Mouse (Mus musculus) midbrain, embryonic 11.5 days (tissue): ENCODE measurements at regions not wholly inside any gene's neighbourhood (a gene's known extent, or its start where the extent isn't known, plus 50 kb on each side); places are given as distances from the start of the nearest gene placed in this dataset.

Experiments
- ATAC-seq: fragments of 200-750 bp; cut with Nextera tagmentation; 2 replicates; pipeline ENCODE4 v1.8.0; 2017; ENCODE audit warnings: moderate TSS enrichment, moderate library complexity; ENCODE audit not compliant: low FRiP score
- DNase-seq: peaks from one replicate; pipeline ENCODE4 v3.0.0; 2015; ENCODE audit warnings: low spot score; ENCODE audit errors: missing footprints
- H3K27ac ChIP-seq: fragments of 300-500 bp; sonication (generic); 2 replicates; pipeline ENCODE4 v1.5.1; 2014; ENCODE audit warnings: low read depth, low read length
- H3K27me3 ChIP-seq: fragments of 300-500 bp; sonication (generic); 2 replicates; pipeline ENCODE4 v1.6.1; 2014; ENCODE audit warnings: mild to moderate bottlenecking, low read length, moderate library complexity, mixed read lengths; ENCODE audit not compliant: control insufficient read depth, insufficient read depth
- H3K36me3 ChIP-seq: fragments of 300-500 bp; sonication (generic); 2 replicates; pipeline ENCODE4 v1.6.1; 2014; ENCODE audit warnings: mild to moderate bottlenecking, low read length, moderate library complexity, mixed read lengths; ENCODE audit not compliant: control insufficient read depth, insufficient read depth
- H3K4me1 ChIP-seq: fragments of 300-500 bp; sonication (generic); 2 replicates; pipeline ENCODE4 v1.6.1; 2014; ENCODE audit warnings: low read length; ENCODE audit not compliant: control insufficient read depth, insufficient read depth
- H3K4me2 ChIP-seq: fragments of 300-500 bp; sonication (generic); 2 replicates; pipeline ENCODE4 v1.6.1; 2014; ENCODE audit warnings: mild to moderate bottlenecking, moderate library complexity
- H3K4me3 ChIP-seq: fragments of 300-500 bp; sonication (generic); 2 replicates; pipeline ENCODE4 v1.5.1; 2014; ENCODE audit warnings: low read depth, low read length
- H3K9ac ChIP-seq: fragments of 300-500 bp; sonication (generic); 2 replicates; pipeline ENCODE4 v1.6.1; 2014; ENCODE audit warnings: low read length
- H3K9me3 ChIP-seq: fragments of 300-500 bp; sonication (generic); 2 replicates; pipeline ENCODE4 v1.6.1; 2016; ENCODE audit warnings: low read length; ENCODE audit not compliant: control insufficient read depth
- WGBS: fragments of 180-500 bp; shearing (Covaris S2); extraction: QIAGEN DNeasy Blood & Tissue Kit; methylation state at CpG from one replicate; pipeline ENCODE4 v1.1.7; 2014; 5-methylcytosine and 5-hydroxymethylcytosine counted together

DNA sequence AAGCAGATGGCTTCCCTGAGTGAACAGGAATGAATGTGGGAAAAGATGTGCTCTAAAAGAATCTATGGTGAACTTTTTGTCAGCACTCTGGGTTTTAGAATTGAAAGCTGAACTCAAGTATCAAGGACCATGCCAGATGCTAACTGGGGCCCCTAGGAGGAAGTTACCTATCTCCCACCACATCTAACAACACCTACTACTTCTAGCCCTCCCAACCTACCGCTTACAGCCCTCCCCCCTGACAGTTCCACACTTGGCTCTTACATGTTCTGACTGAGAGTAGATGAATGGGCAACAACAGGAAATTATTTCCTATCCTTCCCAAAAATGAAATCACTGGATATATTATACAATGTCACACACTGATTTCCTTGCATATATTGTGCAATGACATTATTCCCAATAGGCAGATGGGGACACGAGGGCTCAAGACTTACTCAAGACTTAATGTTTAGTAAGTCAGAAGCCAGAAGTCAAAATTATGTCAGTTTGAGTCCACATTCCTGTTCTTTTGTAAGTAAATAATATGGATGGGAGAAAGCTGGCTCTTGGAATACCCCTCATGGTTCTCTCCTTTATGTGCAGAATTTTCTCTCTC is 506.1 kb upstream of the A1bg start:
- H3K27me3 ChIP-seq, result no peaks in the 10 kb centered on the region
- no peaks in the 10 kb centered on the region for H3K4me1 ChIP-seq
- DNase-seq, result no peak
- H3K27ac ChIP-seq, result no peak overlapping the region
- H3K9me3 ChIP-seq, result no peaks in the 10 kb centered on the region
- ATAC-seq, result no peak
- 86% methylated on average over 2 of the region's 2 CpGs for WGBS
- H3K4me2 ChIP-seq, result no peak overlapping the region
- no peak overlapping the region for H3K9ac ChIP-seq
- no peaks in the 10 kb centered on the region for H3K36me3 ChIP-seq
- no peak overlapping the region for H3K4me3 ChIP-seq

DNA sequence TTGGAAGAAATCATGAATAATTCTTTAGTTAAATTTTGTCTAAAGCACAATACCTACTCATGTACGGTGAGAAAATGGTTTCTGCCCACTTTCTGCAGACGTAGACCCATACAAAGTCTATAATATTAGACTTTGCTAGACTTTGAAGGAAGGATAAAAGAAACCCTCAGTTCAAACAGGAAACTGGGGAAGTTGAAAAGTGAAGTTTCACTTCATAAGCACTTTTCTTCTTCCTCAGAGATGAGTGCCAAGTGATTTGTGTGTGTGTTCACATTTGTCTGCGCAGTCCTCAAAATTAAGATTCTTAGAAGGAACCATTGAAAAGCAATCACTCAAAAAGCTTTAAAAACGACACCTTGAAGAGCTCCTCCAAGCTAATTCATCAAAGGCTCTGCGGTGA is 500.2 kb upstream of the A1bg start:
- no peaks in the 10 kb centered on the region for H3K27me3 ChIP-seq
- H3K36me3 ChIP-seq, result no peaks in the 10 kb centered on the region
- H3K27ac ChIP-seq, result no peak overlapping the region
- no peaks in the 10 kb centered on the region for H3K4me1 ChIP-seq
- H3K4me2 ChIP-seq, result no peak overlapping the region
- WGBS, result 84% methylated on average over 5 of the region's 5 CpGs
- no peak overlapping the region for H3K9ac ChIP-seq
- DNase-seq, result no peak
- no peak overlapping the region for H3K4me3 ChIP-seq
- no peaks in the 10 kb centered on the region for H3K9me3 ChIP-seq
- no peak for ATAC-seq

GRCm38 (mm10) chr15:61417506-61417905 is 494.7 kb upstream of the A1bg start:
- DNase-seq, result no peak

GRCm38 (mm10) chr15:61416841-61417240 is 494.0 kb upstream of the A1bg start:
- WGBS, result 85% methylated on average over 3 of the region's 3 CpGs
- no peak for DNase-seq

More at GRCm38 (mm10) chr15:61417506-61417905, 494.7 kb upstream of the A1bg start:
- Histone ChIP-seq H3K4me2 (no peak overlapping the region), H3K9ac (no peak overlapping the region), H3K27me3 (no peaks in the 10 kb centered on the region), H3K36me3 (no peaks in the 10 kb centered on the region), H3K9me3 (no peaks in the 10 kb centered on the region), H3K4me1 (no peaks in the 10 kb centered on the region), H3K27ac (no peak overlapping the region), H3K4me3 (no peak overlapping the region)
- whole genome bisulfite sequencing, result 88% methylated on average over 2 of the region's 2 CpGs
- ATAC-seq, result no peak

GRCm38 (mm10) chr15:61415626-61416025 is 492.8 kb upstream of the A1bg start:
- Histone ChIP-seq H3K4me2 (no peak overlapping the region), H3K4me3 (no peak overlapping the region), H3K4me1 (no peaks in the 10 kb centered on the region), H3K36me3 (no peaks in the 10 kb centered on the region), H3K27me3 (no peaks in the 10 kb centered on the region), H3K9ac (no peak overlapping the region), H3K9me3 (no peaks in the 10 kb centered on the region), H3K27ac (no peak overlapping the region)
- no peak for ATAC-seq
- 62% methylated on average over 1 of the region's 1 CpGs for WGBS
- no peak for DNase-seq

More at GRCm38 (mm10) chr15:61416841-61417240, 494.0 kb upstream of the A1bg start:
- ATAC-seq, result no peak
- Histone ChIP-seq H3K9me3 (no peaks in the 10 kb centered on the region), H3K4me3 (no peak overlapping the region), H3K27me3 (no peaks in the 10 kb centered on the region), H3K9ac (no peak overlapping the region), H3K4me1 (no peaks in the 10 kb centered on the region), H3K27ac (no peak overlapping the region), H3K36me3 (no peaks in the 10 kb centered on the region), H3K4me2 (no peak overlapping the region)

DNA sequence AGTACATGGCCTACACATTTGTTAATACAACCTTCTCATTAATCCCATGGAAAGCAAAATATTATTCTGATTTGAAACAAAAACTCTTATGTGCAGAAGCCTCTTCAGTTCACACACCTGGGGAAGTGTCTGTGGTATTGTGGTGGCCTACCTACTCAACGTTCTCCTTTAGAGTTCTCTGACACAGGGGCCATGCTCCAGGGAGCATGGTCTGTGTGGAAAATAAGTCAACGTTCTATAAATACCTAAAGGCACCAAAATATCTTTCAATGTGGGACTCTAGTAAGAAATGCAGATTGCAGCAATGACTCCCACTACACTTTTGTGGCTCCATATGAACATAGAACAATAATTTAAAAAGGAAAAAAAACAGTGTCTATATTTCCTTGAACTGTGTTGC is 489.0 kb upstream of the A1bg start:
- H3K9ac ChIP-seq, result no peak overlapping the region
- WGBS, result 92% methylated on average over 2 of the region's 2 CpGs
- no peak for ATAC-seq

DNA sequence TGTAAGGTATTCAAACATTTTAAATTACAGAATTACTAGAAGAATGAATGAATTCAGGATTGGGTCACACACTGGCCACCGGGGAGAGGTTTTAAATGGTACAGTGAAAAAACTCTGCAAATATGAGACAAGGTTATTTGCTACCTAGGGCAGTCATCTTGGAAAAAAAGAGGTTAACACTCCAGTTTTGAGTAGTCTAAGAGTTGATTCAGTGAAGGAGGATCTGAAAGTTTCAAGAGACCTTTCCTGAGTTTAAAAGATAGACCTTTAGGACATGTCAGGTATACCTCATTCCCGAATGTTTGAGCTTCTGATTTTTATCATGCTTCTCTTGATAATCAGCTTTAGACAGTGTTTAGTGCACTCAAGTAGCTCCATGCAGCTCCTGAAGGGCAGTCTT is 488.0 kb upstream of the A1bg start:
- H3K27ac ChIP-seq, result no peak overlapping the region
- no peaks in the 10 kb centered on the region for H3K27me3 ChIP-seq
- H3K4me1 ChIP-seq, result no peaks in the 10 kb centered on the region
- H3K4me3 ChIP-seq, result no peak overlapping the region
- 89% methylated on average over 2 of the region's 2 CpGs for WGBS
- DNase-seq, result no peak
- ATAC-seq, result no peak
- no peaks in the 10 kb centered on the region for H3K36me3 ChIP-seq
- H3K4me2 ChIP-seq, result no peak overlapping the region
- H3K9ac ChIP-seq, result no peak overlapping the region
- H3K9me3 ChIP-seq, result no peaks in the 10 kb centered on the region

More for the DNA sequence above, 489.0 kb upstream of the A1bg start:
- no peak overlapping the region for H3K4me2 ChIP-seq
- no peak overlapping the region for H3K4me3 ChIP-seq
- no peak overlapping the region for H3K27ac ChIP-seq
- DNase-seq, result no peak
- no peaks in the 10 kb centered on the region for H3K36me3 ChIP-seq
- no peaks in the 10 kb centered on the region for H3K9me3 ChIP-seq
- no peaks in the 10 kb centered on the region for H3K4me1 ChIP-seq
- no peaks in the 10 kb centered on the region for H3K27me3 ChIP-seq

DNA sequence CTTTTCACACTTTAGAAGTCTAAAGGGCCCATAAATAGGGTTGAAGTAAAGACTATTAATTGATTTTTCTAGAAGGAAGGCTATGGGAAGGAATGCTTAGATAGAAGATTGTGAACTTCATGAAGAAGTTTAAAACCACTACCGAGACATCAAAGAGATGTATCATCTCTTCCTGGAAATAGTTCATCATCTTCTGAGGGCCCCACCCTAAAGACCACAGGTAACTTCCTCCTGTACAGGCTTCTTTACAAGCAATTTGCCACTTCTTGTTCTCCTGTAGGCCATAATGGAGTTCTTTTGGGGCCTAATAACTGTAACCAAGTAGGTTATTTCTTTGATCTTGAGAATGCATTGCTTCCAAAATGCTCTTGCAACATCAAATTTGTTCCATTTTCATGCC is 485.8 kb upstream of the A1bg start:
- DNase-seq (no peak), ATAC-seq (no peak)
- Histone ChIP-seq H3K9ac (no peak overlapping the region), H3K27me3 (no peaks in the 10 kb centered on the region), H3K9me3 (no peaks in the 10 kb centered on the region), H3K36me3 (no peaks in the 10 kb centered on the region), H3K27ac (no peak overlapping the region), H3K4me2 (no peak overlapping the region), H3K4me1 (no peaks in the 10 kb centered on the region), H3K4me3 (no peak overlapping the region)
- WGBS, result 97% methylated on average over 1 of the region's 1 CpGs

- H3K4me1 ChIP-seq, result no peaks in the 10 kb centered on the region
- no peak overlapping the region for H3K9ac ChIP-seq
- DNase-seq (no peak), ATAC-seq (no peak)
- H3K4me3 ChIP-seq, result no peak overlapping the region
- H3K27ac ChIP-seq, result no peak overlapping the region
- H3K9me3 ChIP-seq, result no peaks in the 10 kb centered on the region
- H3K36me3 ChIP-seq, result no peaks in the 10 kb centered on the region
- H3K4me2 ChIP-seq, result no peak overlapping the region
- H3K27me3 ChIP-seq, result no peaks in the 10 kb centered on the region
Observed at GRCm38 (mm10) chr15:61400720-61401119, 477.9 kb upstream of the A1bg start.
